Mouse (Mus musculus): ENCODE data around the gene Chrnb2.
A peak's percentile ranks its signal among the peaks of the same experiment; 100 is the strongest.
"Not testable (repeated sequence)": the region's sequence is repeated elsewhere in the genome, so short reads cannot be mapped to it uniquely, and the experiment has no call there.

Gene Chrnb2

GRCm38 (mm10) chr3:89764119-89764724, at the start of gene Chrnb2:
TSS of gene Chrnb2 (minus strand) at chr3:89764632.
- peak; percentile 91 for DNase-seq (ENCODE audit: low spot score)

GRCm38 (mm10) chr3:89814051-89814450, 49.6 kb upstream of the Chrnb2 start:
- DNase-seq (ENCODE audit: low spot score) = no peak

GRCm38 (mm10) chr3:89812166-89812565, 47.7 kb upstream of the Chrnb2 start:
- DNase-seq (ENCODE audit: low spot score) = no peak

GRCm38 (mm10) chr3:89810841-89811240, 46.4 kb upstream of the Chrnb2 start:
- DNase-seq (ENCODE audit: low spot score) = no peak

- DNase-seq (ENCODE audit: low spot score) = no peak
Observed at GRCm38 (mm10) chr3:89808638-89809037, 44.2 kb upstream of the Chrnb2 start.

GRCm38 (mm10) chr3:89807881-89808280, 43.4 kb upstream of the Chrnb2 start:
- no peak for DNase-seq (ENCODE audit: low spot score)

GRCm38 (mm10) chr3:89807171-89807570, 42.7 kb upstream of the Chrnb2 start:
- no peak for DNase-seq (ENCODE audit: low spot score)

- DNase-seq (ENCODE audit: low spot score) = no peak
Observed at GRCm38 (mm10) chr3:89806751-89807150, 42.3 kb upstream of the Chrnb2 start.

- DNase-seq (ENCODE audit: low spot score) = no peak
Observed at GRCm38 (mm10) chr3:89805179-89805578, 40.7 kb upstream of the Chrnb2 start.

GRCm38 (mm10) chr3:89802876-89803275, 38.4 kb upstream of the Chrnb2 start:
- no peak for DNase-seq (ENCODE audit: low spot score)

- peak; percentile 13 for DNase-seq (ENCODE audit: low spot score)
Observed at GRCm38 (mm10) chr3:89801507-89801847, 37.0 kb upstream of the Chrnb2 start.

GRCm38 (mm10) chr3:89800774-89801506, 36.5 kb upstream of the Chrnb2 start:
- DNase-seq (ENCODE audit: low spot score) = no peak

- not testable (repeated sequence) for DNase-seq (ENCODE audit: low spot score)
Observed at GRCm38 (mm10) chr3:89800078-89800477, 35.6 kb upstream of the Chrnb2 start.

- no peak for DNase-seq (ENCODE audit: low spot score)
Observed at GRCm38 (mm10) chr3:89799476-89799875, 35.0 kb upstream of the Chrnb2 start.

GRCm38 (mm10) chr3:89798518-89798917, 34.1 kb upstream of the Chrnb2 start:
- no peak for DNase-seq (ENCODE audit: low spot score)

- no peak for DNase-seq (ENCODE audit: low spot score)
Observed at GRCm38 (mm10) chr3:89796358-89796757, 31.9 kb upstream of the Chrnb2 start.

- DNase-seq (ENCODE audit: low spot score) = no peak
Observed at GRCm38 (mm10) chr3:89795746-89796145, 31.3 kb upstream of the Chrnb2 start.

GRCm38 (mm10) chr3:89794616-89795015, 30.2 kb upstream of the Chrnb2 start:
- DNase-seq (ENCODE audit: low spot score) = no peak

GRCm38 (mm10) chr3:89788680-89789352, 24.4 kb upstream of the Chrnb2 start:
- DNase-seq (ENCODE audit: low spot score) = no peak

- DNase-seq (ENCODE audit: low spot score) = no peak
Observed at GRCm38 (mm10) chr3:89786275-89786674, 21.8 kb upstream of the Chrnb2 start.

GRCm38 (mm10) chr3:89784991-89785753, 20.7 kb upstream of the Chrnb2 start:
- DNase-seq (ENCODE audit: low spot score) = peak; percentile 82

GRCm38 (mm10) chr3:89781640-89782039, 17.2 kb upstream of the Chrnb2 start:
- DNase-seq (ENCODE audit: low spot score) = no peak

Measured in embryo, embryonic 10 days (tissue).